Mouse (Mus musculus) hematopoietic stem cell, adult 5-6 weeks (primary cell): ENCODE measurements around the gene Gar1. TPM values are rescaled to one million over a fixed set of nuclear protein-coding genes. Genes with fewer than 3 reads are reported as not detected.
A peak's percentile ranks its signal among the peaks of the same experiment; 100 is the strongest.

Experiments used
- ATAC-seq, 2 experiments: fragments of 125-278 bp in 1 of 2; replicated peaks in 1 of 2; 2 replicates each; pipeline ENCODE4 v1.8.0; 2016 to 2017; ENCODE audit warnings: inconsistent platforms in 2 of 2, mild to moderate bottlenecking in 2 of 2, moderate number of reproducible peaks in 2 of 2, low read depth in 1 of 2, moderate TSS enrichment in 1 of 2; ENCODE audit not compliant: low FRiP score in 2 of 2, poor library complexity in 2 of 2, severe bottlenecking in 2 of 2, insufficient read depth in 1 of 2, low TSS enrichment in 1 of 2
- total RNA-seq: library from RNA; stranded (forward); fragments of 172-1452, 232-1000 nt; gene quantifications from 2 replicates; pipeline ENCODE4 v1.2.3, GENCODE M21; 2017

Gene Gar1
- total RNA-seq, 1 experiment from 2014 or later: 56.9 TPM

DNA sequence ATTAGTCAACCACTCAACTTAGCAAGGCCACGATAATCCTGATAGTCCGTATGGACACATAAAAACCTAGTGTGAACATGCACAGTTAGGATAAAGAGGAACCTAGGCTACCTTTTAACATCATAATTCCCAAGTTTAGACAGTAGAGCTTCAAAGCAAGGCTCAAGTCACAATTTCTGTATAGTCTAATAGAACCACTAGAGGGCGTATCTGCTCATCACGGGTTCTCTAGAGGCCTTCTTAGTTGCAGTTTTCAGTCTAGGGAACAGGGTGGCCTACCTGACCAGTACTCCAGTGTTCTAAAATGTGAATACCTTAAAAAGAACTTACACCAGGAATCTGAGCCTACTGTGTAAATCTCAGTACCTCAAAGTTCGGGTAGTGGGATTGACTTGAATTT is 7.9 kb downstream of the Gar1 start:
- peak; percentile 73 to 85 for ATAC-seq

DNA sequence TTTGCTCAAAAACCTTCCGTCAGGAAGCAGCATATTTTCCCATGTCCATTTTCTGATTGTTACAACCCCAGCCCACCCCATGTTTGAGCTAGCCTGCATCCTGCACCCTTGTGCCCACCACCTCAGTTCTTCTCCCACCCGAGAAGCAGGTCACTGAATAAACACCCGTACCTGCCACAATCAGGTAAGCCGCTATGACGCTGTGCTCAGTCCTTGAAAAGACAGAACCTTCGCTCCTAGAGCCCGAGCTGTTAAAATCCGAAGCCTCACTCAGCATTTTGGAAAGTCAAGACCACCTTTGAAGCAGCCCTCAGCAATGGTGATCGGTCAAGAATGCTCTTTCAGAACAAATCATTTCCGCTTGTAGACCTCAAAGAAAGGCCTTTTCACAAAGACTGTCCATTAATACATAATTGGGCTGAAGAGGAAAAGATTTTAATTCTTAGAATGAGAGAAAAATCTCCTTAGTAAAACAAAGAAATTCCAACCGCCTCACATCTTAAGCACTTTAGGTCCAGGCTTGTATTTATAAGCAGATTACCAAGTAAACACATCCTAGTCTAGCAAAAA is 8.9 kb downstream of the Gar1 start, which contains the start of gene Rrh:
Gene Rrh (minus strand): TSS at position 382 of the 570 bp plus-strand sequence.
- ATAC-seq: no peak

DNA sequence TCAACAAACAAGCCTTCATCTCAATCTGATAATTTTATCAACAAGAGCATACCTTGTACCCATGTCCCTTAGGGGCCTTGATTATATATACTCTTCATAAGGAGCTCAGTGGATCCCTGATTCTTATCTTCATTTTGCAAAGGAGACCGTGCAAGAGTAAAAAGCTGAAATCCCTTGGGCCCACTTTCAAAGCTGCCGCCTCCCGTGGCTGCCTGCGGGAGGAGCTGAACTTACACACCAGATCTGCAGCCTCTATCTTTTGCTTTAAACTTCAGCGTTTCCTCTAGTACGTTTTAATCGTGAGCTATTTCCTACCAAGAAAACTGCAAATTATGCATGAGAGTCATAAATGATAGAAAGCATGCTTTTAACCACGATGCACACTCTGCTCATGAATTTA is 9.5 kb downstream of the Gar1 start:
- no peak for ATAC-seq

DNA sequence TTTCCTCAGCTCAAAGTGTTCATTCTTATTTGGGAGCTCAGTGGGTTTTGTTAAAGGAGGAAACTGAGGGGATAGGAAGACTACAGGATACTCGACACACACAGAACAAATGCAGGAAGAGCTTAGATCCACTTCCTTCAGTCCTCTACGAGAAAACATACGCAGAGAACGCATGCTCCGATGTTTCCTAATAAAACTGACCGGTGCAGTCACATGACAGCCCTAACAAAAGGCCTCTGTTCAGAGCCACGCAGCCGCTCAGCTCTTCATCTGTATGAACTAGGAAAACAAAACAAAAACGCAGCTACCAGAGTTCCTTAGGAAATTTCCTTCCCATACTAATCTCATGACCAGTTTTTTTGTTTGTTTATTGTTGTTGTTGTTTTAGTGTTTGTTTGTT is 10.3 kb downstream of the Gar1 start:
- ATAC-seq: no peak

DNA sequence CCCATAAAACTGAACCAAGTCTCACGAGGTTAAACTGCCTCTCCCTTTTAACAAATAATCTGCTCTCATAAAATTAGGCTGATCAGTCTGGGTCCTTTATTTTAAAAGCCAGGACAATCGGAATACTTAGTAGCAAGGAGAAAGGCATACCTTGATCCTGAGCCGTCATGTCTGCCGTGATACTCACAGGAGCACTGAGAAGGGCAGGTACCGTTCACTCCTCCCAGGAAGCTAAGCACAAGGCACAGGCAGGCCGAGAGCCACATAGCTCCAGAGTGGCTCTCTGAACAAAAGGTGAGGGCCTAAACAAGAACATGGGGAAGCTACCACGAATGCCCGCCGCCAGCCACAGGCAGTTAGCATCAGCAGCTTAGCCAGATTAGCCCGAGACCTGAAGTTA is 27.4 kb downstream of the Gar1 start, which contains the start of gene Lrit3:
Gene Lrit3 (minus strand): TSS at position 266 of the 400 bp plus-strand sequence.
- ATAC-seq: no peak

DNA sequence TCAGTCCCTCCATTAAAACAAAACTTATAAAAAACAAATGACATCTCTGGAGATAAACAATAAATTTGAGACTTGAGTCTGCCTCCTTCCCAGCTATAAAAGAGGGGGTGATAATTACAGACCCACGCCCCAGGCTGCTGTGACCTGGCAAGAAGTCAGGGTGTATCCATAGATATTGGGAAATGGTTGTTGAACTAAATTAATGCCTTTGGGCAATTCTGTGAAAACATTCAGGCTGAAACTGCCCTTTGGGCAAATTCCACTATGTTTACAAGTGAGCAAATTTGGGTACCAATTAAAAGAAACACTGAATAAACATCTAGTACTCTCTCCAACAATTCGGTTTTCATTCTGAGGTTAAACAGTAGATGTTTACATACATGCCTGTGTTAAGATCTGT is 32.2 kb downstream of the Gar1 start:
- no peak for ATAC-seq

DNA sequence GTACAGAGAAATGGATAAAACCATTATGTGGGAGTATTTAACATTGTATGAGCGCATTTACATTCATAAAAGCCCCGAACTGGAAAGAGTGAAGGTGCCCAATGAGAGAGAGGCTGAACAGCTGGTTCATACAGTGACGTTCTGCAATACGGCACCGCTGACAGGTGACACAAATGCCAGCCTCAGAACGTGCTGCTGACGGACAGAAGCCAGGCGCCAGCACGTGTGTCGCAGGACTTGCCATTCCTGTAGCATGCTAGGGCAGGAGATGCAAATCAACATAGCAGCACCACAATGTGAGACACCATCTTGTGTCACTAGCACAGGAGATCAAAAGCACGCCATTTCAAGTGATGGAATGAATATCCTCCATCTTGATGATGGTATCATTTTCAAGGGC is 32.6 kb downstream of the Gar1 start:
- ATAC-seq: no peak

DNA sequence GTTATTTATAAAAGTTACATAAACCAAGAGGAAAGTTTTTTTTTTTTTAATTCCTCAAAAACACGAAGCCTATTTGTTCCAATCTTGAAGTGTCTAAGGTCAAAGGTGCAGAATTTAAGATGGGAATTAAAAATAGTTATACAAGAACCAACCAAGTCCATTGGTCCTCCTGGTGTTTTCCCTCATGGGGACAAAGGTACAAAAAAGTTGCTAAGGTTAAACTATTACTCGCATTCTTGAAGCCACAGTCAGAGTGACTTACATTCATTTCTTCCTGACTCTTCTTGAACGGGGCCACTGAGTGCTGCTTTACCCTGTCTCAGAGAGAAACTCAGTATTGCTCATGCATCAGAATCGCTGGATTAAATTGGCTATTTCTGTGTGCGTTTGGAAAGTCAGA is 33.9 kb downstream of the Gar1 start:
- no peak for ATAC-seq

DNA sequence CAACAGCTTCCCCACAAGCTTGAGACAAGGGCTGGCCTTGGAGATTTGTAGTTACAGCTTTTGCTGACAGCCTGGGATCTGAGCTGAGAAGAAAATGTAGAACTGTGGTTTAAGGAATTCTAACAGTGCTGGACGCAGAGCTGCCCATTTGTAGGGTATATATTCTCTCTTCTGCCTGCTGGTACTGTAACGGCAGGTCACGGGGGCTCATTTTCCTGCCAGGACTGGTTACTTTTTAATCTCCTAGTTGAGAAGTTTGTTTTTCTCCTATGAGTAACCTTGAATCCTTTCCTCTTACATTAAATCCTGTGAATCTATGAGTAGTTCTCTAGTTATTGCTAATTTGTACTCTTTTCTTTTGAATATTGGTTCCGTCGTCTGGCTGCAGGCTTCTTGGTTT is 37.4 kb downstream of the Gar1 start:
- ATAC-seq: no peak

DNA sequence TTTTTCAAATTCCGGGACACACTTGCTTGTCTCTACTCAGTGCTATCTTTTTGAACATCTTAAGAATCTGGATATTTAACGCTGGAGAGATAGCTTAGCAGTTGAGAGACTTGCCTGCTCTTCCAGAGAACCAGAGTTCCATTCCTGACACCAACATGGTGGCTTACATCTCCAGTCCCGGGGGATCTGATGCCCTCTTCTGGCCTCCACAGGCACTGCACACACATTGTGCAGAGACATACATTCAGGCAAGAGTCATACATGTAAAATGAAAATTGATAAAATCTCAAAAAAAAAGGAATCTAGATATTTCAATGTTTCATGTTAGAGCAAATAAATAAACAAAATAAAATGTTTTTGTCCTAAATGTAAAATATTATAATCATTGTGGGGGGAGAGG is 48.5 kb downstream of the Gar1 start:
- no peak for ATAC-seq

DNA sequence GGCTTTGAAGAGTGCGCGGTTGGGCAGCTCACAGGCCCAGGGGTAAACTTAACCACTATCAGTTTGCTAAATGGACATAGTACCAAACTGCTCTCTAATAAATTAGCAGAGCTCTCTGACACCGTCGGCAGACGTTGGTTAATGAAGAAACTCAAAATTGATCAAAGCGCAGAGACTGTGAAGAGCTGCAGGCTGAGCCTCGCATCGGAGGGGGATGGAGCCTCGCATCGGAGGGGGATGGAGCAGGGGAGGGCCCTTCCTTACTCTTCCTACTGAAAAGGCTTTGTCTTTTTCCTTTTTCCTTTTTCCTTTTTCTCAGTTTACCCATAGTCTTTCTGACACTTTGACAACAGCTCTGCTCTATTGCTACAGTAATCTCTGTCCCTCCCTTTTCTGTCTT is 49.8 kb downstream of the Gar1 start:
- ATAC-seq: no peak

Other genes starting within 250 kb of the Gar1 start
- gene Egf, start 76.1 kb downstream of the Gar1 start, total RNA-seq: 0.94 and 1.8 TPM in 2 replicates
- gene Lrit3, start 27.4 kb downstream of the Gar1 start, total RNA-seq: not detected in 2 replicates
- gene Rrh, start 8.8 kb downstream of the Gar1 start, total RNA-seq: 0.55 TPM in 1 of 2 replicates, not detected in the other
- gene Cfi, start 4.5 kb upstream of the Gar1 start, total RNA-seq: not detected in 2 replicates
- gene Pla2g12a, start 47.2 kb upstream of the Gar1 start, total RNA-seq: 11.7 and 29.2 TPM in 2 replicates
- gene Casp6, start 70.0 kb upstream of the Gar1 start, total RNA-seq: 23.5 and 27.0 TPM in 2 replicates
- 1.7 and 3.6 TPM in 2 replicates for gene Mcub, start 138.8 kb upstream of the Gar1 start, total RNA-seq
- 43.0 and 63.2 TPM in 2 replicates for gene Sec24b, start 230.2 kb upstream of the Gar1 start, total RNA-seq